Mouse (Mus musculus) embryonic facial prominence, embryonic 11.5 days (tissue): Measurements from ENCODE around the gene Slc17a7. TPM values are rescaled to one million over a fixed set of nuclear protein-coding genes. Genes with fewer than 3 reads are reported as not detected.

Experiments
- ATAC-seq: fragments of 200-750 bp; cut with Nextera tagmentation; replicated peaks from 2 replicates; pipeline ENCODE4 v1.8.0; 2017; ENCODE audit warnings: low read depth; ENCODE audit not compliant: insufficient number of reproducible peaks, low FRiP score, low TSS enrichment
- DNase-seq: peaks from one replicate; pipeline ENCODE4 v3.0.0-alpha.2; 2015; ENCODE audit warnings: low spot score
- H3K27ac ChIP-seq: fragments of 300-500 bp; sonication (generic); replicated peaks from 2 replicates; pipeline ENCODE4 v1.5.1; 2014; ENCODE audit warnings: mild to moderate bottlenecking, low read depth, low read length, control low read depth
- H3K27me3 ChIP-seq: fragments of 300-500 bp; sonication (generic); 2 replicates; pipeline ENCODE4 v1.6.1; 2014; ENCODE audit warnings: mild to moderate bottlenecking, low read length, moderate library complexity, mixed read lengths; ENCODE audit not compliant: control insufficient read depth, insufficient read depth
- H3K36me3 ChIP-seq: fragments of 300-500 bp; sonication (generic); replicated peaks from 2 replicates; pipeline ENCODE4 v1.6.1; 2014; ENCODE audit warnings: low read depth, mild to moderate bottlenecking, low read length, moderate library complexity, mixed read lengths; ENCODE audit not compliant: control insufficient read depth, insufficient read depth
- H3K4me1 ChIP-seq: fragments of 300-500 bp; sonication (generic); 2 replicates; pipeline ENCODE4 v1.6.1; 2014; ENCODE audit warnings: low read length, mixed read lengths; ENCODE audit not compliant: control insufficient read depth, insufficient read depth
- H3K4me2 ChIP-seq: fragments of 300-500 bp; sonication (generic); 2 replicates; pipeline ENCODE4 v1.6.1; 2014; ENCODE audit warnings: low read depth, mild to moderate bottlenecking, control low read depth, low read length, moderate library complexity
- H3K4me3 ChIP-seq: fragments of 300-500 bp; sonication (generic); 2 replicates; pipeline ENCODE4 v1.5.1; 2014; ENCODE audit warnings: low read depth, low read length, control low read depth
- H3K9ac ChIP-seq: fragments of 300-500 bp; sonication (generic); replicated peaks from 2 replicates; pipeline ENCODE4 v1.6.1; 2014; ENCODE audit warnings: mild to moderate bottlenecking, control low read depth, low read length
- H3K9me3 ChIP-seq: fragments of 300-500 bp; sonication (generic); replicated peaks from 2 replicates; pipeline ENCODE4 v1.6.1; 2016; ENCODE audit warnings: mild to moderate bottlenecking, low read length, inconsistent platforms, mixed read lengths; ENCODE audit not compliant: control insufficient read depth
- WGBS: fragments of 180-500 bp; shearing (Covaris S2); extraction: QIAGEN DNeasy Blood & Tissue Kit; methylation state at CpG from one replicate; pipeline ENCODE4 v1.1.7; 2014; 5-methylcytosine and 5-hydroxymethylcytosine counted together
- polyA plus RNA-seq: library from polyadenylated mRNA; unstranded; fragments of >200 nt; fragmentation: Nextera tagmentation; extraction: Ambion mirVana; gene quantifications from 2 replicates; pipeline ENCODE4 v1.2.1, GENCODE M21; 2014

Gene Slc17a7
- polyA plus RNA-seq, 1 experiment from 2014 or later, result 1.1 TPM

GRCm38 (mm10) chr7:45128624-45129246 is 35.0 kb upstream of the Slc17a7 start, which contains the start of gene Rpl13a:
Rpl13a (minus strand) TSS chr7:45128761.
- Histone ChIP-seq H3K27ac (peak within 1 kb of the TSS; percentile 91), H3K4me2 (peak within 1 kb of the TSS; percentile 88), H3K9ac (peak within 1 kb of the TSS; percentile 100), H3K36me3 (peaks cover 5% of the 10 kb centered on the region), H3K4me3 (peak within 1 kb of the TSS; percentile 96), H3K4me1 (no peaks in the 10 kb centered on the region; the same call in 1 of the 2 replicates), H3K9me3 (no peaks in the 10 kb centered on the region), H3K27me3 (no peaks in the 10 kb centered on the region)
- DNase-seq (peak; percentile 99), ATAC-seq (peak; percentile 95)
- WGBS, result under 1% methylated on average over 48 of the region's 48 CpGs

DNA sequence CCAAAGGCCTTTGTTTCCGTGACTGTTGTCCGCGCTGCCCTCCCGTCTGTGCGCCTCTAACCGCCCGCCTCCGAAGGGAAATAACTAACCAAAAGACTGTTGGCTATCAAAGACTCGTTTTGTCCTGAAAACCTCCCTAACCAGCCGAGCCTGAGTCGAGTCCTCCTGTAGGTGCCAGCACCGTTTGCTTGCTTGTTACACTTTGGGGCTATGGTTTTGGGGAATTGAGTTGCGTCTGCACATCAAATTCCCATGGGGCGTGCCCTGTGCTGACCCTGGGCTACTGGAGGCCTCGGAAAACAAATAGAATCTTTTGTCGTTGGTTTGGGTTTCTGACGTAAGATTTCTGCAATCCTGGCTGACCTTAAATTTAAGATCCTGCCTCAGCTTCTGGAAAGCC is 34.4 kb upstream of the Slc17a7 start:
- H3K9me3 ChIP-seq, result no peaks in the 10 kb centered on the region
- DNase-seq (peak; percentile 70), ATAC-seq (no peak; the same call in 1 of the 2 replicates)
- peak overlapping the region; percentile 79 for H3K9ac ChIP-seq
- no peaks in the 10 kb centered on the region for H3K27me3 ChIP-seq
- peak overlapping the region; percentile 64 for H3K4me2 ChIP-seq
- no peaks in the 10 kb centered on the region; the same call in 1 of the 2 replicates for H3K4me1 ChIP-seq
- H3K36me3 ChIP-seq, result peaks cover 5% of the 10 kb centered on the region
- peak overlapping the region; percentile 90 for H3K27ac ChIP-seq
- WGBS, result under 1% methylated on average over 17 of the region's 17 CpGs
- H3K4me3 ChIP-seq, result peak overlapping the region; percentile 52

DNA sequence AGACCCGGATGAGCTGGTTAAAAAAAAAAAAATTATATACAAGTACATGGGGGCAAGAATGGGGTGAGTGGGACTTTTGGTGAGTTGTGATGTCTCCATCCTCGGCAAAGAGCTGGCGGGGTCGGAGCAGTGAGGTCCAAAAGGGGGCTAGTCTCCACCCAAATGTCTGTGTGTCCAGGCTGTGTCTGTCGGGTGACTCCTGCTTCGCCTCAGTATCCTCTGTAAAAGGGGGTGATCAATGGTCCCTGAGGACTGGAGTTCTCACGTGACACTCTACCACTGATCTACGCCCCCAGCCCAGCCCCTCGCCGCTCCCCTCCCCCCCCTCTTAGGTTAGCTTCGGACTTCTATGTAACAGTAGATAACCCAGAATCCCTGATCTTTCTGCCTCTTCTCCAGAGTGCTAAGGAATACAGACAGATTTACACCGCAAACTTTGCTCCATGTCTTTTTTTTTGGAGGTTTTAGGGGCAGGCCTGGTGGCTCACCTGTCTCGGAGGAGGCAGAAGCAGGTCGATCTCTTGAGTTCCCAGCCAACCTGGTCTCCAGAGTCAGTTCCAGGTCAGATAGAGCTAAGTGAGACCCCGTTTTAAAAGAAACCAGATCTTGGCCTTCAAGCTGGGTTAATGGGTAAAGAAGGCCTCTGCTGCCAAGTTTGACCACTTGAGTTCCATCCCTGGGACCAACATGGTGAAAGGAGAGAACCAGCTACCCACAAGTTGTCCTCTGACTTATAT is 33.8 kb upstream of the Slc17a7 start:
- Histone ChIP-seq H3K27me3 (no peaks in the 10 kb centered on the region), H3K4me1 (no peaks in the 10 kb centered on the region; the same call in 1 of the 2 replicates), H3K9me3 (no peaks in the 10 kb centered on the region), H3K4me3 (no peak overlapping the region; the same call in 1 of the 2 replicates), H3K4me2 (peak overlapping the region; percentile 64; the same call in 1 of the 2 replicates), H3K9ac (peak overlapping the region; percentile 37; the same call in 1 of the 2 replicates), H3K36me3 (peaks cover 5% of the 10 kb centered on the region), H3K27ac (no peak overlapping the region)
- ATAC-seq (no peak), DNase-seq (no peak)
- whole genome bisulfite sequencing, result 50% methylated on average over 15 of the region's 15 CpGs

DNA sequence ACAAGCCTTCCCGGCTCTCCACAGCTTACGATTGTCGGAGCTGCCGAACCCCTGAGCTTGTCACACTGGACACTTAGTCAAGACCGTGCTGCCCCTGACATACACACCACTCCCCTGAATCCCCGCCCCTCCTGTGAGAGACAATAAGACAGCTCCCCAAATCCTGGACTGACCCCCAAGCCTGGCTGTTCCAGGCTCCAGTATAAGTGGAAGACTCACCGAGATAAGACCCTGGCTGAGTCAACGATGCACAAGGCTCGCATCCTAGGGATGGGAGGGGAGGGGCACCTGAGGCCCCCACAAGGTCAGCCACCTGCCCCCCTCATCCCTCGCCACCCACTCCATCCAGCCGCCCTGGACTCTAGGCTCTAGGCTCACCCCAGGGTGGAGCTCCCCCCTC is 31.9 kb upstream of the Slc17a7 start:
- H3K36me3 ChIP-seq, result no peaks in the 10 kb centered on the region; the same call in none of the 2 replicates
- WGBS, result 75% methylated on average over 11 of the region's 11 CpGs
- no peak overlapping the region for H3K4me3 ChIP-seq
- DNase-seq (no peak), ATAC-seq (no peak)
- H3K27ac ChIP-seq, result no peak overlapping the region
- no peaks in the 10 kb centered on the region for H3K27me3 ChIP-seq
- peak overlapping the region; percentile 13; the same call in 1 of the 2 replicates for H3K9ac ChIP-seq
- H3K4me2 ChIP-seq, result no peak overlapping the region
- H3K9me3 ChIP-seq, result no peaks in the 10 kb centered on the region
- H3K4me1 ChIP-seq, result no peaks in the 10 kb centered on the region; the same call in 1 of the 2 replicates

GRCm38 (mm10) chr7:45133446-45134159 is 30.1 kb upstream of the Slc17a7 start:
- ATAC-seq, result no peak
- H3K4me3 ChIP-seq, result no peak overlapping the region
- no peak for DNase-seq
- H3K27me3 ChIP-seq, result no peaks in the 10 kb centered on the region
- no peaks in the 10 kb centered on the region for H3K9me3 ChIP-seq
- no peak overlapping the region for H3K4me2 ChIP-seq
- H3K27ac ChIP-seq, result no peak overlapping the region
- WGBS, result 75% methylated on average over 8 of the region's 8 CpGs
- no peak overlapping the region for H3K9ac ChIP-seq
- H3K4me1 ChIP-seq, result no peaks in the 10 kb centered on the region
- no peaks in the 10 kb centered on the region for H3K36me3 ChIP-seq

DNA sequence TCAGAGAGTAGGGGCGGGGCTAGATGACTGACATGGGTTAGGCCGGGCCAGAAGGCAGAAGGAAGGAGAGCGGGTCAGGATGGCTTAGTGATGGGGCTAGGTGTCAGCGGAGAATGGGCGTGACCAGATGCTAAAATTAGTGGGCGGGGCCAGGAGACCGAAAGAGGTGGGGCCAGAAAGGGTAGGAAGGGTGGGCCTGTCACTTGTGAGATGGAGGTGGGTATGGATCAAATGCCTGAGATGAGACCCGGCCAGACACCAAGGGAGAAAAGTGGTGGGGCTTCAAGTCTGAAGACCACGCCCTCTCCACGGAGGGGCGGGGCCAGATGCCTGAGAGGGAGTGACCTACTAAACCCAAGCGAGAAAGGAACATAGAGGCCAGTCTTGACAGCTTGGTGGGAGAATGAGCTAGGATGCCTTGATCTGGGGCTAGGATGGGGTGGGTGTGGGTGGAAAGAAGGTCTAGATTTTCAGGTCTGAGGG is 29.2 kb upstream of the Slc17a7 start:
- no peak overlapping the region for H3K9ac ChIP-seq
- H3K27ac ChIP-seq, result no peak overlapping the region
- no peaks in the 10 kb centered on the region for H3K4me1 ChIP-seq
- H3K4me2 ChIP-seq, result no peak overlapping the region; the same call in 1 of the 2 replicates
- H3K27me3 ChIP-seq, result no peaks in the 10 kb centered on the region
- H3K36me3 ChIP-seq, result no peaks in the 10 kb centered on the region
- 5% methylated on average over 12 of the region's 12 CpGs for WGBS
- ATAC-seq, result no peak
- peak; percentile 39 for DNase-seq
- no peak overlapping the region for H3K4me3 ChIP-seq
- no peaks in the 10 kb centered on the region for H3K9me3 ChIP-seq

DNA sequence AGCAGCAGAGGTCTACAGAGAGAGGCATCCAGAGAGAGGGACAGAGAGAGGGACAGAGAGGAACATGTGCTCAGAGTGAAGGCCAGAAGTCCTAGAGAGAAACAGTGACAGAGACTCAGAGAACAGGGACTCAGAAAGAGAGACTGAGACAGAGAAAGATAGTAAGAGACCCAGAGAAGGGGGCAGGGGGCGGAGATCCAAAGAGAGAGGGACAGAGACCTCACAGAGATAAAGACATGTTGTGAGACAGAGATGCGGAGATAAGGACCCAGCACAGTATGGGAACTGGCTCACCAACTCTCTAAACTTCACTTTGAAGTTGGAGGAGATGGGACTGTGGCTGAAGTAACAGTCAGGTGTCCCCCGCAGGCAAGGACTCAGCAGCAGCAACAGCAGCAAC is 28.4 kb upstream of the Slc17a7 start:
- Histone ChIP-seq H3K4me3 (no peak overlapping the region), H3K9me3 (no peaks in the 10 kb centered on the region), H3K4me1 (no peaks in the 10 kb centered on the region), H3K9ac (no peak overlapping the region), H3K27me3 (no peaks in the 10 kb centered on the region), H3K27ac (no peak overlapping the region), H3K4me2 (no peak overlapping the region; the same call in 1 of the 2 replicates), H3K36me3 (no peaks in the 10 kb centered on the region)
- WGBS, result 79% methylated on average over 3 of the region's 3 CpGs
- DNase-seq, result no peak
- no peak for ATAC-seq
